Mouse (Mus musculus) monocyte, adult 59 days (primary cell): ENCODE data around the gene Zfp113. TPM values are rescaled to one million over a fixed set of nuclear protein-coding genes. Genes with fewer than 3 reads are reported as not detected.

Experiments
- total RNA-seq, 2 experiments: library from RNA; stranded (reverse); gene quantifications; one replicate each; pipeline ENCODE4 v1.2.4; 2023

Zfp113 gene
- 1 to 10 TPM; 2.5 to 3.6 TPM for total RNA-seq

GRCm38 (mm10) chr5:138155443-138155976, at the start of gene Zfp113:
TSS of gene Zfp113 (minus strand) at chr5:138155744.

GRCm38 (mm10) chr5:138193771-138194727, 38.5 kb upstream of the Zfp113 start, which contains the start of gene Mblac1:
TSS of gene Mblac1 (plus strand) at chr5:138194314.

GRCm38 (mm10) chr5:138186950-138187638, 31.6 kb upstream of the Zfp113 start, which contains the start of the genes Taf6 and Cnpy4:
TSS of gene Taf6 (minus strand) at chr5:138187451.
TSS of gene Cnpy4 (plus strand) at chr5:138187485.

GRCm38 (mm10) chr5:138171695-138172491, 16.3 kb upstream of the Zfp113 start, which contains the start of the genes Ap4m1 and Mcm7:
TSS of gene Ap4m1 (plus strand) at chr5:138172002.
TSS of gene Mcm7 (minus strand) at chr5:138172422.

GRCm38 (mm10) chr5:138160842-138161665, 5.5 kb upstream of the Zfp113 start, which contains the start of gene Cops6:
TSS of gene Cops6 (plus strand) at chr5:138161071.

GRCm38 (mm10) chr5:138116255-138117198, 39.0 kb downstream of the Zfp113 start, which contains the start of gene Zscan21:
TSS of gene Zscan21 (plus strand) at chr5:138116903.

Other genes starting within 250 kb of the Zfp113 start
- gene Cyp3a13, start 234.1 kb downstream of the Zfp113 start, total RNA-seq = not detected
- not detected for gene Gjc3, start 192.6 kb downstream of the Zfp113 start, total RNA-seq
- not detected for gene Azgp1, start 174.2 kb downstream of the Zfp113 start, total RNA-seq
- gene Smok3a, start 134.5 kb downstream of the Zfp113 start, total RNA-seq = not detected
- not detected for gene Smok3b, start 134.3 kb downstream of the Zfp113 start, total RNA-seq
- not detected for gene Smok3c, start 102.5 kb downstream of the Zfp113 start, total RNA-seq
- gene Zkscan1, start 70.7 kb downstream of the Zfp113 start, total RNA-seq = 10 to 100 TPM; 11.2 to 12.3 TPM
- 1 to 10 TPM; 7.0 to 7.9 TPM for gene Zscan21, start 38.8 kb downstream of the Zfp113 start, total RNA-seq
- gene Cops6, start 5.3 kb upstream of the Zfp113 start, total RNA-seq = 10 to 100 TPM; 45.2 to 52.4 TPM
- 10 to 100 TPM; 44.6 to 51.6 TPM for gene Ap4m1, start 16.3 kb upstream of the Zfp113 start, total RNA-seq
- gene Mcm7, start 16.7 kb upstream of the Zfp113 start, total RNA-seq = 10 to 100 TPM; 22.7 to 24.9 TPM
- gene Taf6, start 31.7 kb upstream of the Zfp113 start, total RNA-seq = 10 to 100 TPM; 22.3 to 23.2 TPM
- 10 to 100 TPM; 12.7 to 16.3 TPM for gene Cnpy4, start 31.7 kb upstream of the Zfp113 start, total RNA-seq
- 1 to 10 TPM; 3.1 to 4.2 TPM for gene Mblac1, start 38.6 kb upstream of the Zfp113 start, total RNA-seq
- 1 to 10 TPM; 6.4 to 8.4 TPM for gene Nxpe5, start 70.2 kb upstream of the Zfp113 start, total RNA-seq
- gene Lamtor4, start 99.7 kb upstream of the Zfp113 start, total RNA-seq = 10 to 100 TPM; 77.4 to 83.2 TPM
- 10 to 100 TPM; 54.7 to 72.0 TPM for gene BC037034, start 108.3 kb upstream of the Zfp113 start, total RNA-seq
- under 1 TPM in 1 of 2 experiments, not detected in 1; 0.30 TPM for gene Gal3st4, start 117.1 kb upstream of the Zfp113 start, total RNA-seq
- not detected for gene Gm43720, start 124.2 kb upstream of the Zfp113 start, total RNA-seq
- gene Gpc2, start 124.3 kb upstream of the Zfp113 start, total RNA-seq = 1 to 10 TPM; 2.0 to 2.5 TPM
- 1 to 10 TPM in 1 of 2 experiments, under 1 TPM in 1; 0.67 to 1.6 TPM for gene Stag3, start 124.5 kb upstream of the Zfp113 start, total RNA-seq
- 10 to 100 TPM in 1 of 2 experiments, 1 to 10 TPM in 1; 8.9 to 11.7 TPM for gene Pvrig, start 186.2 kb upstream of the Zfp113 start, total RNA-seq